Mouse (Mus musculus): Measurements from ENCODE around the gene Mgmt.
A peak's percentile ranks its signal among the peaks of the same experiment; 100 is the strongest.

The Mgmt gene

GRCm38 (mm10) chr7:136894106-136894986, at the start of gene Mgmt:
Mgmt (plus strand) TSS chr7:136894614.
- peak; percentile 96 for DNase-seq

GRCm38 (mm10) chr7:136844835-136845234, 49.6 kb upstream of the Mgmt start:
- DNase-seq: no peak

GRCm38 (mm10) chr7:136845321-136845720, 49.1 kb upstream of the Mgmt start:
- DNase-seq: no peak

GRCm38 (mm10) chr7:136846086-136846620, 48.3 kb upstream of the Mgmt start:
- DNase-seq: no peak

- no peak for DNase-seq
Measured at GRCm38 (mm10) chr7:136847601-136848000, 46.8 kb upstream of the Mgmt start.

GRCm38 (mm10) chr7:136848761-136849160, 45.7 kb upstream of the Mgmt start:
- no peak for DNase-seq

GRCm38 (mm10) chr7:136849811-136850210, 44.6 kb upstream of the Mgmt start:
- no peak for DNase-seq

GRCm38 (mm10) chr7:136850339-136850738, 44.1 kb upstream of the Mgmt start:
- DNase-seq: peak; percentile 50

- no peak for DNase-seq
Measured at GRCm38 (mm10) chr7:136851946-136852345, 42.5 kb upstream of the Mgmt start.

GRCm38 (mm10) chr7:136852721-136853120, 41.7 kb upstream of the Mgmt start:
- DNase-seq: peak; percentile 14

- no peak for DNase-seq
Measured at GRCm38 (mm10) chr7:136864677-136865463, 29.5 kb upstream of the Mgmt start.

GRCm38 (mm10) chr7:136865876-136866275, 28.5 kb upstream of the Mgmt start:
- no peak for DNase-seq

GRCm38 (mm10) chr7:136866535-136866934, 27.9 kb upstream of the Mgmt start:
- no peak for DNase-seq

- no peak for DNase-seq
Measured at GRCm38 (mm10) chr7:136871535-136871934, 22.9 kb upstream of the Mgmt start.

GRCm38 (mm10) chr7:136872059-136872458, 22.4 kb upstream of the Mgmt start:
- DNase-seq: no peak

GRCm38 (mm10) chr7:136874396-136874795, 20.0 kb upstream of the Mgmt start:
- no peak for DNase-seq

- peak; percentile 51 for DNase-seq
Measured at GRCm38 (mm10) chr7:136880386-136880785, 14.0 kb upstream of the Mgmt start.

- no peak for DNase-seq
Measured at GRCm38 (mm10) chr7:136888161-136888560, 6.3 kb upstream of the Mgmt start.

- DNase-seq: peak; percentile 18
Measured at GRCm38 (mm10) chr7:136895356-136895755, 942 bp downstream of the Mgmt start.

- no peak for DNase-seq
Measured at GRCm38 (mm10) chr7:136895851-136896250, 1.4 kb downstream of the Mgmt start.

- DNase-seq: no peak
Measured at GRCm38 (mm10) chr7:136897481-136897880, 3.1 kb downstream of the Mgmt start.

- DNase-seq: no peak
Measured at GRCm38 (mm10) chr7:136898005-136898404, 3.6 kb downstream of the Mgmt start.

- no peak for DNase-seq
Measured at GRCm38 (mm10) chr7:136908616-136909144, 14.3 kb downstream of the Mgmt start.

Measured in lung, postnatal 10 days (tissue).